ENCODE assay signal across 13 mouse cellular contexts in genomic region chr7:80789061-80789460, GRCm38 (mm10). TPM values are rescaled to one million over a fixed set of nuclear protein-coding genes. Genes with fewer than 3 reads are reported as not detected.
DNase-seq lines count a peak whose midpoint lies in the region; ATAC-seq and TF ChIP-seq lines count a peak whose summit lies in the region.
"Had no signal": no experiment of that assay in that cellular context is flagged by ENCODE, and none has a peak within 500 bp of the region (broad histone marks: within the 10 kb centered on the region; RNA-seq: fewer than 3 reads in every experiment).

No protein-coding gene starts in this region.

- peak overlapping the region; percentile 80 for H3K27ac ChIP-seq in gastrocnemius, adult 2 months
- peak overlapping the region; percentile 85 for H3K27ac ChIP-seq in heart, embryonic 15.5 days
- H3K27ac ChIP-seq in kidney, embryonic 14.5 days (ENCODE audit: low read depth, low read length) = no peak overlapping the region
- H3K27ac ChIP-seq: midbrain, embryonic 15.5 days had no signal

- H3K36me3 ChIP-seq in heart, embryonic 15.5 days = peaks cover 3% of the 10 kb centered on the region; the same call in 1 of the 2 replicates
- H3K36me3 ChIP-seq in kidney, embryonic 14.5 days (ENCODE audit: control insufficient read depth, insufficient read depth, low read length) = peaks cover 3% of the 10 kb centered on the region; the same call in 1 of the 2 replicates

- peak overlapping the region; percentile 20 for H3K4me3 ChIP-seq in gastrocnemius, adult 2 months
- no peak overlapping the region for H3K4me3 ChIP-seq in heart, embryonic 15.5 days
- no peak overlapping the region for H3K4me3 ChIP-seq in kidney, embryonic 14.5 days (ENCODE audit: low read length)
- H3K4me3 ChIP-seq: midbrain, embryonic 15.5 days had no signal

- TF ChIP-seq CTCF in gastrocnemius, adult 2 months (IDR thresholded peaks at IDR 0.05) = no peak

- peaks cover 56% of the 10 kb centered on the region for H3K4me1 ChIP-seq in heart, embryonic 15.5 days (replicated peaks)
- H3K4me1 ChIP-seq in kidney, embryonic 14.5 days (ENCODE audit: control insufficient read depth, insufficient read depth, low read length) = peaks cover 31% of the 10 kb centered on the region

- H3K9ac ChIP-seq in heart, embryonic 15.5 days = no peak overlapping the region
- no peak overlapping the region for H3K9ac ChIP-seq in kidney, embryonic 14.5 days (ENCODE audit: low read depth, low read length)
- H3K9ac ChIP-seq: forebrain, postnatal 0 days; midbrain, embryonic 15.5 days had no signal

- intact Hi-C loops in gastrocnemius, adult 2 months (cut with DNase I) = no loop called here

- peak overlapping the region; percentile 30 for H3K4me2 ChIP-seq in heart, embryonic 15.5 days
- H3K4me2 ChIP-seq in kidney, embryonic 14.5 days (replicated peaks; ENCODE audit: low read depth, low read length) = no peak overlapping the region
- H3K4me2 ChIP-seq: midbrain, embryonic 15.5 days had no signal

- no peak for DNase-seq in gastrocnemius, adult 2 months
- no peak for DNase-seq in gastrocnemius, adult 8-10 months (ENCODE audit: low spot score in 2 of 2)
- DNase-seq in CD4-positive helper T cell, adult 2 months (ENCODE audit: low read depth, low spot score) = peak; percentile 84
- peak; percentile 41 for DNase-seq in mesoderm, embryonic 11.5 days (ENCODE audit: low read depth, low spot score)
- no peak for DNase-seq in ovary, postnatal 14 days (ENCODE audit: low spot score)
- no peak for DNase-seq in layer of hippocampus, adult 9-11 months
- DNase-seq: cerebellum, adult 8-10 months; forebrain, postnatal 0 days; kidney, adult 11 months; right cerebral cortex, postnatal 14 days had no signal

- WGBS in heart, embryonic 15.5 days = 3% methylated on average over 1 of the region's 1 CpGs
- WGBS in kidney, embryonic 14.5 days = 5% methylated on average over 1 of the region's 1 CpGs

- H3K9me3 ChIP-seq in heart, embryonic 15.5 days (replicated peaks) = no peaks in the 10 kb centered on the region
- H3K9me3 ChIP-seq in kidney, embryonic 14.5 days (ENCODE audit: control insufficient read depth, low read length) = no peaks in the 10 kb centered on the region
- H3K9me3 ChIP-seq: midbrain, embryonic 15.5 days had no signal

- peak; percentile 61 for ATAC-seq in heart, embryonic 15.5 days (replicated peaks; ENCODE audit: insufficient number of reproducible peaks, insufficient read depth, low FRiP score, low read depth)
- no peak for ATAC-seq in kidney, embryonic 14.5 days (ENCODE audit: low FRiP score, low TSS enrichment)
- ATAC-seq: forebrain, postnatal 0 days; midbrain, embryonic 15.5 days had no signal

- no peaks in the 10 kb centered on the region for H3K27me3 ChIP-seq in heart, embryonic 15.5 days
- H3K27me3 ChIP-seq in kidney, embryonic 14.5 days (ENCODE audit: control insufficient read depth, insufficient read depth, low read length) = no peaks in the 10 kb centered on the region
- H3K27me3 ChIP-seq: midbrain, embryonic 15.5 days had no signal

RNA-seq across cellular contexts. Expression of gene Iqgap1, which starts 36.7 kb away (rescaled TPM):
- total RNA-seq in gastrocnemius, adult 2 months (2021) = 10 to 100 TPM; 14.8 to 16.0 TPM
- 10 to 100 TPM in 2 of 4 experiments, 1 to 10 TPM in 2; 6.3 to 12.7 (median 10.6) TPM for total RNA-seq in gastrocnemius, adult 8-10 months (2022)
- polyA plus RNA-seq in heart, embryonic 15.5 days (2015; fragmentation: Nextera tagmentation; extraction: Ambion mirVana) = 35.6 and 49.4 TPM in 2 replicates
- polyA plus RNA-seq in kidney, embryonic 14.5 days (2014; fragmentation: Nextera tagmentation; extraction: Ambion mirVana) = 61.0 and 110 TPM in 2 replicates

Comparison
In these comparisons a context has a peak if more than half of its experiments do, and no peak if none do; other contexts are left out.
1. DNase-seq: peak in CD4-positive helper T cell, adult 2 months (single experiment) and mesoderm, embryonic 11.5 days (single experiment); none in gastrocnemius, adult 2 months (single experiment), gastrocnemius, adult 8-10 months (0 of 2), ovary, postnatal 14 days (single experiment) and layer of hippocampus, adult 9-11 months (single experiment).